Mouse (Mus musculus): Measurements from ENCODE around the gene Krtap4-13.
"Not testable (repeated sequence)": the region's sequence is repeated elsewhere in the genome, so short reads cannot be mapped to it uniquely, and the experiment has no call there.

Krtap4-13 gene

GRCm38 (mm10) chr11:99809792-99810191 lies at the start of gene Krtap4-13:
TSS of gene Krtap4-13 (minus strand) at chr11:99809892.
- not testable (repeated sequence) for DNase-seq

GRCm38 (mm10) chr11:99858761-99859160 lies 49.1 kb upstream of the Krtap4-13 start:
- DNase-seq = no peak

GRCm38 (mm10) chr11:99857617-99858016 lies 47.9 kb upstream of the Krtap4-13 start, which contains the start of gene Gm11568:
TSS of gene Gm11568 (plus strand) at chr11:99857917.
- no peak for DNase-seq

DNA sequence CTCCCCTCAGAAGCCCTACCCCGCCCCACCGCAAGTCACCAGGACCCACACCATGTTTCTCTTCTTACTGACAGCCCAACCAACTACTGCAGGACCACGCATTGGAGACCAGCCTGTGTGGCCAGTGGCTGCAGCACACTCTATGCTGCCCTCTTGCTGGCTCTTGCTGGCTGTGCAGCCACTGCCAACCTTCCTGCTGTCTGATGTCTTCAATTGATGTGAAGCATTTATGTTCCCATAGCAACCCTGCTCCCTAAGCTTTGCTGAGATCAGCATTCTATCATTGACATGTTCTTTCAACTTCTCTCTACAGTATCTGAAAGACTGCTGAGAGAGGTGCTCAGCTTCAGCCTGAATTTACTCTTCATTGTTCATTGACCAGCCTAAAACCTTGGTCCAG lies 44.4 kb upstream of the Krtap4-13 start:
- peak; percentile 43 for DNase-seq

- no peak for DNase-seq
Observed at GRCm38 (mm10) chr11:99851508-99851907, 41.8 kb upstream of the Krtap4-13 start, which contains the start of gene Krtap4-16. TSS of gene Krtap4-16 (minus strand) at chr11:99851608.

DNA sequence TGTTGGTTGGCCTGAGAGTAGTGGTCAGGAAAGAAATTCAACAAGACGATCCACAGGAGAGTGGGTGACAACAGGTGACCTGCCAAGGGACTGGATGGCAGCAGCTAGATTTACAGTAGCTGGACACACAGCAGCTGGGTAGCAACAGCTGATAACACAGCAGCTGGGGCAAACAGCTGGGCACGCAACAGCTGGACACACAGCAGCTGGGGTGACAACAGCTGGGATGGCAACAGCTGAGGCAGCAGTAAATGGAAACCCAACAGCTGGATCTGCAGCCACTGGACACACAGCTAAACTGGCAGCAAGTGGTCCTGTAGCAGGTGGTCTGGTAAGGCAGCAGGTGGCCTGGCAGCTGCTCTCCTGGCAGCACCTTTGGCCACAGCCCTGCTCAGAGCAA lies 37.1 kb upstream of the Krtap4-13 start:
- DNase-seq = no peak

- peak; percentile 2 for DNase-seq
Observed at GRCm38 (mm10) chr11:99842185-99842584, 32.5 kb upstream of the Krtap4-13 start.

GRCm38 (mm10) chr11:99837966-99838365 lies 28.3 kb upstream of the Krtap4-13 start, which contains the start of gene 2300003K06Rik:
TSS of gene 2300003K06Rik (minus strand) at chr11:99838066.
- no peak for DNase-seq

DNA sequence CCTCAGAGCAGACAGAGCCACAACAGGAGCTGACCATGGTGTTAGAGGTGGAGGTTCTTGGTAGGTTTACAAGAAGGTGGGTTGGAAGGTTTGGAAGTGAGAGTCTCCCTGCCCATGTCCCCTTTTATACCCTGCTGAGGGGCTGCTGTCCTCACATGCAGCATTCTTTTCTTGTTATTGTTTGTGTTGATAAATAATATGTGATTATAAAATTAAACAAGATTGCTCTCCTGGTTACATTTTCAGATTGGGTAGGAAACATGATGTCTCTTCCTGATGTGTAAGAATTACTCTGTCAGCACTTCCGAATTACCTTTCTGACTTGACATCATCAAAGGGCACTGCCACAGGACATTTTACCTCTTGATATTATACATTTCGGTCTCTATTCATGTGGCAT lies 5.9 kb upstream of the Krtap4-13 start, which contains the start of gene Gm11564:
TSS of gene Gm11564 (minus strand) at position 101 of the 400 bp plus-strand sequence.
- not testable (repeated sequence) for DNase-seq

GRCm38 (mm10) chr11:99804346-99804745 lies 5.3 kb downstream of the Krtap4-13 start, which contains the start of gene Gm11554:
TSS of gene Gm11554 (minus strand) at chr11:99804446.
- DNase-seq = not testable (repeated sequence)

- not testable (repeated sequence) for DNase-seq
Observed at GRCm38 (mm10) chr11:99798832-99799231, 10.9 kb downstream of the Krtap4-13 start, which contains the start of gene Gm11569. TSS of gene Gm11569 (minus strand) at chr11:99798932.

DNA sequence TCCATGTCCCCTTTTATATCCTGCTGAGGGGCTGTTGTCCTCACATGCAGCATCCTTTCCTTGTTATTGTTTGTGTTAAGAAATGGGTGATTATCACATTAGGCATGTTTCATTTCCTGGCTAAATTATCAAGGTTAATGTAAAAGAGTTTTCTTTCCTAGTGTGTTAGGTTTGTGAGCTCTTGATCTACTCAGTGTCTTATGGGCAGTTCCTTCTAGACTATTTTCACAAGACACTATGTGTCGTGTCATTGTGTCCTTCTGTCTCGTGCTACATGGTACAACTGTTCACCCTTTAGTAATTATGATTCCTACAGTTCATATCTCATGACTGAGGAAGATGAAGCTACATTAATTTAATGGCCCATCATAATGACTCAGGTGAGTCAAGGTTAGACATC lies 16.3 kb downstream of the Krtap4-13 start, which contains the start of gene Gm11596:
TSS of gene Gm11596 (minus strand) at position 101 of the 400 bp plus-strand sequence.
- DNase-seq = no peak

DNA sequence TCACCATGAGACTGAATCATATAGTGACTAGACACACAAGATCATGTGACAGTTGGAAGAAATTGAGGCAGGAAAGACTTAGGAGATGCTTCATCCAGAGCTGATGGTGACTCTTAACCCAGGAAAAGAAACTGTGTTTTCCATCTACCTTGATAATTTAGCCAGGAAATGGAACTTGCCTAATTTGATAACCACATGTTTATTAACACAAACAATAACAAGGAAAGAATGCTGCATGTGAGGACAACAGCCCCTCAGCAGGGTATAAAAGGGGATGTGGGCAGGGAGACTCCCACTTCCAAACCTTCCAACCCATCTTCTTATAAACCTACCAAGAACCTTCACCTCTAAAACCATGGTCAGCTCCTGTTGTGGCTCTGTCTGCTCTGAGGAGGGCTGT lies 24.8 kb downstream of the Krtap4-13 start, which contains the start of gene Krtap4-9:
TSS of gene Krtap4-9 (plus strand) at position 301 of the 400 bp plus-strand sequence.
- not testable (repeated sequence) for DNase-seq

DNA sequence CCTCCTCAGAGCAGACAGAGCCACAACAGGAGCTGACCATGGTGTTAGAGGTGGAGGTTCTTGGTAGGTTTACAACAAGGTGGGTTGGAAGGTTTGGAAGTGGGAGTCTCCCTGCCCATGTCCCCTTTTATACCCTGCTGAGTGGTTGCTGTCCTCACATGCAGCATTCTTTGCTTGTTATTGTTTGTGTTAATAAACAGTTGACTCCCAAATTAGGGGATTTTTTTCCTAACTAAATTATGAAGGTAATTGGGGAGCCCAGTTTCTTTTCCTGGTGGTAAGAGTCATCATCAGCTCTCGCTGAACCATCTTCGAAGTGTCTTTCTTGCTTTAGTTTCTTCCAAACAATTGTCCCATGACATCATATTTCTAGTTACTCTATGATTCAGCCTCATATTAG lies 29.1 kb downstream of the Krtap4-13 start, which contains the start of gene Krtap4-8:
TSS of gene Krtap4-8 (minus strand) at position 101 of the 400 bp plus-strand sequence.
- DNase-seq = no peak

DNA sequence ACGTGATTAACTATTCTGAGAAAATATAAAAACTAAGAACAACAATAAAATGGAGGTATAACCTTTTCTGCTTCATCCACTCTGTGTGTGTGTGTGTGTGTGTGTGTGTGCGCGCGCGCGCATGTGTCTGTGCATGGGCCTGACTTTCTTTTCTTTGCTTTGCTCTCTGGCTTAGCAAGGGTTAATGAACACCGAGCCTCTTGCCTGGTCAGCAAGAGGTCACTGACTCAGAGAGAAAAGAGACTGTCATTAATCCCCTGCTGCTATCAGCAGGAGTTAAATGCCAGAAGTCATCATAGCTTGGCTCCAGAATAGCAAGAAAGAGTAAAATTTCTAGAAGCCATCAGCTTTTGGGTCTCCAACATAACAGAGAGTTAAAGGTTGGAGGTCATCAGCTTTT lies 31.3 kb downstream of the Krtap4-13 start:
- DNase-seq = peak; percentile 1

- not testable (repeated sequence) for DNase-seq
Observed at GRCm38 (mm10) chr11:99772813-99773212, 36.9 kb downstream of the Krtap4-13 start, which contains the start of gene Gm11595. TSS of gene Gm11595 (minus strand) at chr11:99772913.

DNA sequence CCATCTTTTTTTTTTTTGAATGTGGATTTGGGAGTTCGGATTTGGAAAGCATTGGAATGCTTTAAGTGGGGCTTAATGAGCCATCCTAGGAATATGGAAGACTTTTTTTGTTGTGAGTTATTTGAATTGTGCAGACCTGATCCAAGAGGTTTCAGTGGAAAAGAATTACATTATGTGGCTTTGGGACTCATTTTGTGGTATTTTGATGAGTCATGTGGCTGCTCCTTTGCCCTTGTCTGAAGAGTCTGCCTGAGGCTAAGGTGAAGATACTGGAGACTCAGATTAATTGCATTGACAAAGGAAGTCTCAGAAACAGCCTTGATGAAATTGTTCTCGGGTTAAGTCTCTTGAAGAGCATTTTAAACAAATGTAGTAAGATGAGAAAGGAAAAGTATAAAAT lies 41.3 kb downstream of the Krtap4-13 start:
- DNase-seq = no peak
